Mouse (Mus musculus): ENCODE data around the gene Setd6. TPM values are rescaled to one million over a fixed set of nuclear protein-coding genes. Genes with fewer than 3 reads are reported as not detected.
A peak's percentile ranks its signal among the peaks of the same experiment; 100 is the strongest.

The Setd6 gene
- polyA plus RNA-seq, 1 experiment from 2014 or later = 18.6 TPM

DNA sequence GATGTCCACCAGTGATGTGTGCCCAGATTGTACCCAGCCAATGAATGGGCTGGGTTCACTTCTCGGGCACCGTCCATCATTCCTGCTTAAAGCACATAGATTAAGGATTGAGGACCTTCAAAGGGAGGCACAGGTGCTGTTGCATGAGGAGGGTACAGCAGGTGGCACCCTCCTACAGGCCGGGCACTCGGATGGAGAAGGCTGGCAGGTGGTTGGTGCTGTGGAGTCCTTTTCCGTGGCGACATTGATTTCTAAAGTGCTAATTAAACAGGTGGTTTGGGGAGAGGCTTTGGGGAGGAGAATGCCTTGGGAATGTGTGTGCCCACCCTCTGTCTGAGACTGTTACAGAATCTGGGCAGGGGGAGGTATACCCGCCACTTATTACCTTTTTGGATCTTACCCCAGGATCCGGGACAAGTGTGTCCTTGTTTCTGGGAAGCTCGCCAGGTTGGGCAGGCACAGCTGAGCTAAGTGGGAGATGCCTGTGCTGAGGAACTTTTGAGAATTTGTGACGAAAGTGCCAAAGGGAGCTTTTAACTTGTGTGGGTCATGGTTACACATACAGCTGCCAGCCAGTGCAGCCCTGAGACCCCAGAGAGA, 27.5 kb upstream of the Setd6 start:
- peak overlapping the region; percentile 10; the same call in 1 of the 2 replicates for H3K27ac ChIP-seq (ENCODE audit: low read depth, low read length)
- H3K27me3 ChIP-seq (ENCODE audit: control insufficient read depth, insufficient read depth, low read length) = no peaks in the 10 kb centered on the region
- H3K4me2 ChIP-seq = no peak overlapping the region
- H3K4me1 ChIP-seq (ENCODE audit: control insufficient read depth, insufficient read depth, low read length) = peaks cover 9% of the 10 kb centered on the region
- WGBS (ENCODE audit: insufficient replicate concordance) = 72% methylated on average over 10 of the region's 10 CpGs
- no peak overlapping the region for H3K4me3 ChIP-seq (ENCODE audit: low read depth, low read length)
- H3K36me3 ChIP-seq (ENCODE audit: control insufficient read depth, insufficient read depth, low read length) = no peaks in the 10 kb centered on the region
- ATAC-seq (replicated peaks; ENCODE audit: insufficient number of reproducible peaks, low FRiP score, low TSS enrichment) = no peak
- H3K9me3 ChIP-seq (replicated peaks; ENCODE audit: control insufficient read depth, low read length) = no peaks in the 10 kb centered on the region
- no peak overlapping the region for H3K9ac ChIP-seq (ENCODE audit: low read depth, low read length)

GRCm38 (mm10) chr8:95690929-95691541, 24.6 kb upstream of the Setd6 start:
- Histone ChIP-seq H3K27me3 (ENCODE audit: control insufficient read depth, insufficient read depth, low read length) (peaks cover 15% of the 10 kb centered on the region; the same call in 1 of the 2 replicates), H3K4me3 (ENCODE audit: low read depth, low read length) (no peak overlapping the region), H3K4me2 (peak overlapping the region; percentile 23; the same call in 1 of the 2 replicates), H3K4me1 (ENCODE audit: control insufficient read depth, insufficient read depth, low read length) (peaks cover 17% of the 10 kb centered on the region), H3K27ac (ENCODE audit: low read depth, low read length) (peak overlapping the region; percentile 87), H3K36me3 (ENCODE audit: control insufficient read depth, insufficient read depth, low read length) (no peaks in the 10 kb centered on the region), H3K9ac (ENCODE audit: low read depth, low read length) (no peak overlapping the region), H3K9me3 (replicated peaks; ENCODE audit: control insufficient read depth, low read length) (no peaks in the 10 kb centered on the region)
- ATAC-seq (replicated peaks; ENCODE audit: insufficient number of reproducible peaks, low FRiP score, low TSS enrichment) = 0 out of 2 replicates have a peak, but pooled peaks have one; percentile 33
- WGBS (ENCODE audit: insufficient replicate concordance) = 46% methylated on average over 13 of the region's 13 CpGs

DNA sequence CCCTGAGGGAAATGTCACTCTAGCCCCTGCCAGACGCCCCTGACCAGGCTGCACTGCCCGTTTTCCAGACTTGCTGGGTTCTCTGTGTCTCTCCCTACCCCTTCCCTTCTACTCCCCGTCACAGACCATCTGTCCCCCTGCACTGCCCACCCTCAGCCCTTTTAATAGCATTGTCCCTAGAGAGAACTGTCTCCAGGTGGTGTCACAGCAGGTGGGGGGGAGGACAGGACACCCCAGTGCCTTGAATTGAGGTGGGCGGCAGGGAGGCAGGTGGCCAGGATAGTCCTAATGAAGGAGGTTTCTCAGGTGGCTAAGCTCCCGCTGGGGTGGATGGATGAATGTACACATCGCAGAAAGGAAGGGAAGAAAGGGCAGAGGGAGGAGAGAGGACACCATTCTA, 21.1 kb upstream of the Setd6 start:
- peaks cover 26% of the 10 kb centered on the region for H3K27me3 ChIP-seq (ENCODE audit: control insufficient read depth, insufficient read depth, low read length)
- peak overlapping the region; percentile 9; the same call in 1 of the 2 replicates for H3K4me2 ChIP-seq
- H3K9ac ChIP-seq (ENCODE audit: low read depth, low read length) = peak overlapping the region; percentile 24; the same call in 1 of the 2 replicates
- no peaks in the 10 kb centered on the region for H3K36me3 ChIP-seq (ENCODE audit: control insufficient read depth, insufficient read depth, low read length)
- H3K9me3 ChIP-seq (replicated peaks; ENCODE audit: control insufficient read depth, low read length) = no peaks in the 10 kb centered on the region
- H3K27ac ChIP-seq (ENCODE audit: low read depth, low read length) = no peak overlapping the region
- peaks cover 16% of the 10 kb centered on the region for H3K4me1 ChIP-seq (ENCODE audit: control insufficient read depth, insufficient read depth, low read length)
- no peak overlapping the region for H3K4me3 ChIP-seq (ENCODE audit: low read depth, low read length)
- 19% methylated on average over 6 of the region's 6 CpGs for WGBS (ENCODE audit: insufficient replicate concordance)
- ATAC-seq (replicated peaks; ENCODE audit: insufficient number of reproducible peaks, low FRiP score, low TSS enrichment) = no peak

- peak overlapping the region; percentile 45 for H3K4me2 ChIP-seq
- no peaks in the 10 kb centered on the region for H3K9me3 ChIP-seq (replicated peaks; ENCODE audit: control insufficient read depth, low read length)
- H3K4me3 ChIP-seq (ENCODE audit: low read depth, low read length) = no peak overlapping the region
- WGBS (ENCODE audit: insufficient replicate concordance) = 51% methylated on average over 5 of the region's 8 CpGs
- H3K27me3 ChIP-seq (ENCODE audit: control insufficient read depth, insufficient read depth, low read length) = peaks cover 28% of the 10 kb centered on the region
- no peak overlapping the region for H3K9ac ChIP-seq (ENCODE audit: low read depth, low read length)
- no peaks in the 10 kb centered on the region for H3K36me3 ChIP-seq (ENCODE audit: control insufficient read depth, insufficient read depth, low read length)
- H3K4me1 ChIP-seq (ENCODE audit: control insufficient read depth, insufficient read depth, low read length) = peaks cover 11% of the 10 kb centered on the region
- ATAC-seq (replicated peaks; ENCODE audit: insufficient number of reproducible peaks, low FRiP score, low TSS enrichment) = no peak
- H3K27ac ChIP-seq (ENCODE audit: low read depth, low read length) = no peak overlapping the region
Observed at GRCm38 (mm10) chr8:95696661-95697060, 19.0 kb upstream of the Setd6 start.

DNA sequence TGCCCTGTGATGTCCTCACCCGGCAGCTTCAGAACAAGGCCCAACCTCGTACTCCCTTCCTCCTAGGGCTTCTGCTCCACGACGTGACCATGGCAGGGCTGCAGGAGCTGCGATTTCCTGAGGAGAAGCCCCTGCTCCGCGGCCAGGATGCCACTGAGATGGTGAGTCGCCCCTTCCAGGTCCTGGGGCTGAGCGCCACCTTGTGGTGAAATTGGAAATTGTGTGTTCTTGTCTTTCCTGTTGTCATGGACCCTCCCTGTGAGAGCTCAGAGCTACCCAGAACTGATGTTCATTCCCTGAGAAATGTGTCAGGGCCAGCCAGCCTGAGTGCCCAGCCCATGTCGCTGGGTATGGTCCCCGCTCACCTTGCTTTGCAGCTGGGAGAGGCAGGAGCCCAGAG, 18.6 kb upstream of the Setd6 start:
- H3K9ac ChIP-seq (ENCODE audit: low read depth, low read length) = no peak overlapping the region
- H3K4me2 ChIP-seq = peak overlapping the region; percentile 45
- H3K27ac ChIP-seq (ENCODE audit: low read depth, low read length) = no peak overlapping the region
- H3K4me3 ChIP-seq (ENCODE audit: low read depth, low read length) = no peak overlapping the region
- WGBS (ENCODE audit: insufficient replicate concordance) = under 1% methylated on average over 11 of the region's 11 CpGs
- ATAC-seq (replicated peaks; ENCODE audit: insufficient number of reproducible peaks, low FRiP score, low TSS enrichment) = 0 out of 2 replicates have a peak, but pooled peaks have one; percentile 29
- H3K36me3 ChIP-seq (ENCODE audit: control insufficient read depth, insufficient read depth, low read length) = no peaks in the 10 kb centered on the region
- H3K9me3 ChIP-seq (replicated peaks; ENCODE audit: control insufficient read depth, low read length) = no peaks in the 10 kb centered on the region
- peaks cover 28% of the 10 kb centered on the region for H3K27me3 ChIP-seq (ENCODE audit: control insufficient read depth, insufficient read depth, low read length)
- H3K4me1 ChIP-seq (ENCODE audit: control insufficient read depth, insufficient read depth, low read length) = peaks cover 11% of the 10 kb centered on the region

GRCm38 (mm10) chr8:95698179-95698578, 17.5 kb upstream of the Setd6 start:
- peaks cover 28% of the 10 kb centered on the region for H3K27me3 ChIP-seq (ENCODE audit: control insufficient read depth, insufficient read depth, low read length)
- WGBS (ENCODE audit: insufficient replicate concordance) = 43% methylated on average over 6 of the region's 6 CpGs
- no peak for ATAC-seq (replicated peaks; ENCODE audit: insufficient number of reproducible peaks, low FRiP score, low TSS enrichment)
- no peak overlapping the region for H3K4me3 ChIP-seq (ENCODE audit: low read depth, low read length)
- H3K9ac ChIP-seq (ENCODE audit: low read depth, low read length) = no peak overlapping the region
- no peaks in the 10 kb centered on the region for H3K9me3 ChIP-seq (replicated peaks; ENCODE audit: control insufficient read depth, low read length)
- no peak overlapping the region for H3K27ac ChIP-seq (ENCODE audit: low read depth, low read length)
- no peak overlapping the region for H3K4me2 ChIP-seq
- peaks cover 14% of the 10 kb centered on the region for H3K4me1 ChIP-seq (ENCODE audit: control insufficient read depth, insufficient read depth, low read length)
- H3K36me3 ChIP-seq (ENCODE audit: control insufficient read depth, insufficient read depth, low read length) = no peaks in the 10 kb centered on the region

DNA sequence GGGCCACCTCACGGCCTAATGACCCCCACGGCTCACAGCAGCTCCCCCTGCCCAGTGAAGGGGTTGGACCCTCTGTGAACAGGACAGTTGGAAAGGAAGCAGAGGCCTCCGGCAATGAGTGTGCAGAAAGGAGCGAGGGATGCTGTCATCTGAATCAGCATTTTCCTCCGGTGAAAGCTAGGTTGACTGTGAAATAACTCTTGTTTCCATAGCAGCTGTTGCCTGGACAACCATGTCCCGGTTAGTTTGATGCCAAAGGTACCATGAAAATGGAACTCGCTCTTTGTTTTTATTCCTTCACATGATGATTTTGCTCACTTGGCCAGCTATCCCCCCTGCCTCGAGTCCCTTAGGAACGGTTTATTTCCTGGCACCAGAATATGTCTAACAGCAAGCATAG, 15.4 kb upstream of the Setd6 start:
- H3K27ac ChIP-seq (ENCODE audit: low read depth, low read length) = no peak overlapping the region
- no peak overlapping the region for H3K9ac ChIP-seq (ENCODE audit: low read depth, low read length)
- 80% methylated on average over 9 of the region's 9 CpGs for WGBS (ENCODE audit: insufficient replicate concordance)
- peaks cover 19% of the 10 kb centered on the region; the same call in 1 of the 2 replicates for H3K27me3 ChIP-seq (ENCODE audit: control insufficient read depth, insufficient read depth, low read length)
- no peaks in the 10 kb centered on the region for H3K9me3 ChIP-seq (replicated peaks; ENCODE audit: control insufficient read depth, low read length)
- no peak overlapping the region for H3K4me3 ChIP-seq (ENCODE audit: low read depth, low read length)
- H3K4me1 ChIP-seq (ENCODE audit: control insufficient read depth, insufficient read depth, low read length) = peaks cover 17% of the 10 kb centered on the region
- no peak overlapping the region for H3K4me2 ChIP-seq
- 0 out of 2 replicates have a peak, but pooled peaks cover 1% of the 10 kb centered on the region for H3K36me3 ChIP-seq (ENCODE audit: control insufficient read depth, insufficient read depth, low read length)
- ATAC-seq (replicated peaks; ENCODE audit: insufficient number of reproducible peaks, low FRiP score, low TSS enrichment) = no peak

DNA sequence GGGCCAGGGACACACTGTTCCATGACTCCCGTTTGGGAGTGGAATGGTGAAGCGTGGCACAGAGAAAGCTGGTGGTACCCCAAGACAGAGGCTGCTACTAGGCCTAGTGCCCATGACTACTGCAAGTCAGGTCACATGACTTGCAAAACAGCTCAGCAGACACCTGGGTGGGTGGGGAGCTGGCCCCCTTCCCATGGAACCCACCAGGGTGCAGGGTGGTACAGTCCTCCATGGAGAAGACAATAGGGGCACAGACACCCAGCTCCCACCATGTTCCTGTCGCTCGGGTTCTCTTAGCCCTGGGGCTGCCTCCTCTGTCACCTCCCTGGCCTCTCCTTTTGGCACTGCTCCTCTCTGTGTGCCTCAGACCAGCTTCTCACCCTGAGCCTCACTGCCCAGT, 13.9 kb upstream of the Setd6 start:
- Histone ChIP-seq H3K4me2 (no peak overlapping the region), H3K27me3 (ENCODE audit: control insufficient read depth, insufficient read depth, low read length) (peaks cover 13% of the 10 kb centered on the region; the same call in 1 of the 2 replicates), H3K9ac (ENCODE audit: low read depth, low read length) (no peak overlapping the region), H3K27ac (ENCODE audit: low read depth, low read length) (no peak overlapping the region), H3K9me3 (replicated peaks; ENCODE audit: control insufficient read depth, low read length) (no peaks in the 10 kb centered on the region), H3K36me3 (ENCODE audit: control insufficient read depth, insufficient read depth, low read length) (peaks cover 8% of the 10 kb centered on the region; the same call in 1 of the 2 replicates), H3K4me3 (ENCODE audit: low read depth, low read length) (no peak overlapping the region), H3K4me1 (ENCODE audit: control insufficient read depth, insufficient read depth, low read length) (peaks cover 17% of the 10 kb centered on the region)
- ATAC-seq (replicated peaks; ENCODE audit: insufficient number of reproducible peaks, low FRiP score, low TSS enrichment) = no peak
- WGBS (ENCODE audit: insufficient replicate concordance) = 72% methylated on average over 4 of the region's 4 CpGs
